Mouse (Mus musculus): ENCODE measurements around the gene Pigr. TPM values are rescaled to one million over a fixed set of nuclear protein-coding genes. Genes with fewer than 3 reads are reported as not detected.

Pigr gene
- total RNA-seq, 2 experiments from 2014 or later: 0.14 TPM; not detected in 1

DNA sequence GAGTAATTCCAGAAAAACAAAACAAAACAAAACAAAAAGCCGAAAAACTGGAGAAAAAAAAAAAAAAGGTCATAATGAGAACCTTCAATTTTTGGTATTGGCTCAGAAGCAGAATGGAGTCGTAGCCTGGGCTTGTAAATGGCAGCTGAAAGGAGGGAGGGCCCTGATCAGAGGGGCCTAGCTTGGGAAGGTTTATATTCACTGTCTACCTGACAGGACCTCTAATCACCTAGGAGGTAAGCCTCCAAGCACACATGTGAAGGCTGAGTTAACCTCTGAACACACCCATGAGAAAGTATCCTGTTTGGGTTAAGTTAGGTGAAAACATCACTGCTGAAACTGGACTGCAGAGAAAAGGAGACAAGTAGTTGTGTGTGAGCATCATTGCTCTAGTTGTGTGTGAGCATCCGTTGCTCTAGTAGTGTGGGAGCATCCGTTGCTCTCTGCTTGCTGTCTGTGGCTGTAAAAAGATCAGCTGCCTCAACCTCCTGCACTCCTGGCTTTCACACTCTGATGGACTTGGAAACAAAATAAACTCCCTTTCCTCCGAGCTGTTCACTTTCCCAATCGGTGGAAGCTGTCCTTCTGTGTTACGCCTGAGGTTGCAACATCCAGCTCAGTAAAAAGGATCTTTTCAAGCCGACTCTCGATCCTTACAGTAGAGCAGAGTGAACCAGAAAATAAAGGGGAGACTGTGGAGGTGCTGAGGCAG lies 67.0 kb downstream of the Pigr start:
- DNase-seq (ENCODE audit: extremely low spot score in 1 of 2, low spot score in 2 of 2): no peak
- Histone ChIP-seq H3K4me3 (no peak overlapping the region), H3K27ac (no peak overlapping the region)
- intact Hi-C loops (cut with DNase I): no loop called here
- TF ChIP-seq CTCF (IDR thresholded peaks at IDR 0.05): no peak

DNA sequence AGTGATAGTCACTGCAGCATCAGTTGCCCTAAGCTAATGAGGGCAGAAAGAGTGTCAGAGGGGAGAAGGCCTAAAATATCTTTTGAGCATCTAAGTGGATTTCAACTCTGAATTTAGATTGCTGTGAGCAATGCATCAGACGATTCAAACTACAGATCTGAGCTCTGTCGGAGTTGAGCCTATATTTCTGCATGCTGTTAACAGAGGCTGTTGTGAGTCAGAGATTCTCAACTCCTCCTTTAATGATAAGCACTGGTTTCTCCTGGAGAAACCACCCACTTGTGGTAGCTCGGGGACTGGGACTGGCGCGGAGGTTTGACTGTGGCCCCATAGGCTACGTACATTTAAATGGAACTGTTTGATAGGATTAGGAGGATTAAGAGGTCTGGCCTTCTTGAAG lies 68.0 kb downstream of the Pigr start:
- intact Hi-C loops (cut with DNase I): no loop called here
- DNase-seq (ENCODE audit: extremely low spot score in 1 of 2, low spot score in 2 of 2): no peak
- H3K27ac ChIP-seq: no peak overlapping the region

More for the DNA sequence above, 68.0 kb downstream of the Pigr start:
- TF ChIP-seq CTCF (IDR thresholded peaks at IDR 0.05): no peak
- no peak overlapping the region for H3K4me3 ChIP-seq

Other genes starting within 250 kb of the Pigr start
- not detected for gene Zp3r, start 197.1 kb upstream of the Pigr start, total RNA-seq (2021)
- gene C4bp, start 165.1 kb upstream of the Pigr start, total RNA-seq (2021): not detected
- gene Gm29427, start 110.9 kb upstream of the Pigr start, total RNA-seq (2021): not detected
- gene Yod1, start 109.4 kb upstream of the Pigr start, total RNA-seq (2021): 10 to 100 TPM; 16.0 to 17.2 TPM
- 10 to 100 TPM; 43.3 to 45.7 TPM for gene Pfkfb2, start 97.4 kb upstream of the Pigr start, total RNA-seq (2021)
- 1 to 10 TPM; 1.3 to 1.7 TPM for gene AA986860, start 94.7 kb upstream of the Pigr start, total RNA-seq (2021)
- not detected for gene Fcamr, start 25.8 kb upstream of the Pigr start, total RNA-seq (2021)
- gene Fcmr, start 39.0 kb downstream of the Pigr start, total RNA-seq (2021): not detected
- not detected for gene Il24, start 60.8 kb downstream of the Pigr start, total RNA-seq (2021)
- gene Il20, start 84.8 kb downstream of the Pigr start, total RNA-seq (2021): not detected
- gene Il19, start 113.4 kb downstream of the Pigr start, total RNA-seq (2021): not detected
- gene Il10, start 193.2 kb downstream of the Pigr start, total RNA-seq (2021): not detected

All from left cerebral cortex, adult 2 months (tissue).